Comparison of ENCODE assay signal across 16 mouse cellular contexts in genomic region chr4:85884031-85884430, GRCm38 (mm10).
DNase-seq lines count a peak whose midpoint lies in the region; ATAC-seq and TF ChIP-seq lines count a peak whose summit lies in the region.
"Had no signal": no experiment of that assay in that cellular context is flagged by ENCODE, and none has a peak within 500 bp of the region (broad histone marks: within the 10 kb centered on the region; RNA-seq: fewer than 3 reads in every experiment).

No protein-coding gene starts in this region.

- H3K4me3 ChIP-seq in embryonic facial prominence, embryonic 14.5 days (ENCODE audit: low read depth, low read length), result no peak overlapping the region
- H3K4me3 ChIP-seq in embryonic facial prominence, embryonic 10.5 days, result no peak overlapping the region
- H3K4me3 ChIP-seq in kidney, embryonic 15.5 days (replicated peaks), result no peak overlapping the region
- no peak overlapping the region for H3K4me3 ChIP-seq in lung, embryonic 14.5 days (ENCODE audit: low read depth, low read length)
- H3K4me3 ChIP-seq in midbrain, postnatal 0 days (ENCODE audit: low read depth, low read length), result no peak overlapping the region
- H3K4me3 ChIP-seq: hindbrain, embryonic 12.5 days; limb, embryonic 13.5 days had no signal

- H3K4me1 ChIP-seq in embryonic facial prominence, embryonic 14.5 days (ENCODE audit: control insufficient read depth, insufficient read depth, low read length), result no peaks in the 10 kb centered on the region
- no peaks in the 10 kb centered on the region for H3K4me1 ChIP-seq in embryonic facial prominence, embryonic 10.5 days
- H3K4me1 ChIP-seq in kidney, embryonic 15.5 days, result peaks cover 12% of the 10 kb centered on the region; the same call in 1 of the 2 replicates
- no peaks in the 10 kb centered on the region for H3K4me1 ChIP-seq in lung, embryonic 14.5 days (ENCODE audit: insufficient read depth)
- no peaks in the 10 kb centered on the region for H3K4me1 ChIP-seq in midbrain, postnatal 0 days (ENCODE audit: insufficient read depth, low read length)
- H3K4me1 ChIP-seq: hindbrain, embryonic 12.5 days had no signal

- no peak overlapping the region for H3K9ac ChIP-seq in embryonic facial prominence, embryonic 14.5 days (ENCODE audit: low read depth, low read length)
- no peak overlapping the region for H3K9ac ChIP-seq in kidney, embryonic 15.5 days
- no peak overlapping the region for H3K9ac ChIP-seq in lung, embryonic 14.5 days
- no peak overlapping the region for H3K9ac ChIP-seq in midbrain, postnatal 0 days (replicated peaks; ENCODE audit: low read length, poor library complexity, severe bottlenecking)
- H3K9ac ChIP-seq: hindbrain, embryonic 12.5 days; limb, embryonic 13.5 days had no signal

- no peaks in the 10 kb centered on the region for H3K9me3 ChIP-seq in embryonic facial prominence, embryonic 14.5 days (ENCODE audit: control insufficient read depth, low read length)
- H3K9me3 ChIP-seq in embryonic facial prominence, embryonic 10.5 days, result no peaks in the 10 kb centered on the region
- H3K9me3 ChIP-seq in kidney, embryonic 15.5 days (replicated peaks), result no peaks in the 10 kb centered on the region
- no peaks in the 10 kb centered on the region for H3K9me3 ChIP-seq in lung, embryonic 14.5 days (ENCODE audit: low read depth, low read length)
- no peaks in the 10 kb centered on the region for H3K9me3 ChIP-seq in midbrain, postnatal 0 days (ENCODE audit: low read length)
- H3K9me3 ChIP-seq: hindbrain, embryonic 12.5 days; limb, embryonic 13.5 days had no signal

- DNase-seq in embryonic facial prominence, embryonic 14.5 days (ENCODE audit: low spot score), result peak; percentile 56
- no peak for DNase-seq in embryonic facial prominence, embryonic 10.5 days (ENCODE audit: low spot score)
- peak; percentile 47 for DNase-seq in Muller cell, postnatal 12 days (ENCODE audit: inconsistent ontology term)
- DNase-seq in lung, embryonic 14.5 days, result peak; percentile 72
- no peak for DNase-seq in midbrain, postnatal 0 days (ENCODE audit: low spot score)
- DNase-seq: cerebellum, adult 18-20 months; gastrocnemius, postnatal 25 days; layer of hippocampus, postnatal 36 days; thymus, postnatal 4 days had no signal

- no peak for ATAC-seq in embryonic facial prominence, embryonic 14.5 days (ENCODE audit: low read depth)
- ATAC-seq in kidney, embryonic 15.5 days (replicated peaks; ENCODE audit: low FRiP score), result 0 out of 2 replicates have a peak, but pooled peaks have one; percentile 52
- ATAC-seq in lung, embryonic 14.5 days (ENCODE audit: insufficient read depth), result no peak; the same call in 1 of the 2 replicates
- ATAC-seq in megakaryocyte progenitor cell, adult 5-6 weeks (replicated peaks; ENCODE audit: poor library complexity), result no peak
- ATAC-seq in midbrain, postnatal 0 days (ENCODE audit: low FRiP score), result no peak
- no peak for ATAC-seq in CD4-positive, CD25-positive, alpha-beta regulatory T cell, adult 4 months
- ATAC-seq: intestine, postnatal 0 days had no signal

- no peaks in the 10 kb centered on the region for H3K36me3 ChIP-seq in embryonic facial prominence, embryonic 14.5 days (ENCODE audit: control insufficient read depth, insufficient read depth, low read length)
- H3K36me3 ChIP-seq in embryonic facial prominence, embryonic 10.5 days (replicated peaks), result no peaks in the 10 kb centered on the region
- no peaks in the 10 kb centered on the region for H3K36me3 ChIP-seq in kidney, embryonic 15.5 days
- no peaks in the 10 kb centered on the region for H3K36me3 ChIP-seq in lung, embryonic 14.5 days (ENCODE audit: insufficient read depth)
- H3K36me3 ChIP-seq in midbrain, postnatal 0 days (ENCODE audit: insufficient read depth, low read length), result no peaks in the 10 kb centered on the region
- H3K36me3 ChIP-seq: hindbrain, embryonic 12.5 days; limb, embryonic 13.5 days had no signal

- no peak for TF ChIP-seq CTCF in lung, embryonic 14.5 days (IDR thresholded peaks at IDR 0.05; ENCODE audit: low read depth)
- TF ChIP-seq CTCF in midbrain, postnatal 0 days (IDR thresholded peaks at IDR 0.05), result no peak

- 70% methylated on average over 4 of the region's 4 CpGs for WGBS in embryonic facial prominence, embryonic 14.5 days
- WGBS in embryonic facial prominence, embryonic 10.5 days, result 88% methylated on average over 4 of the region's 4 CpGs
- 47% methylated on average over 4 of the region's 4 CpGs for WGBS in kidney, embryonic 15.5 days
- WGBS in lung, embryonic 14.5 days, result 31% methylated on average over 4 of the region's 4 CpGs
- 76% methylated on average over 4 of the region's 4 CpGs for WGBS in midbrain, postnatal 0 days

- H3K4me2 ChIP-seq in embryonic facial prominence, embryonic 14.5 days (ENCODE audit: low read depth, low read length), result no peak overlapping the region
- no peak overlapping the region for H3K4me2 ChIP-seq in kidney, embryonic 15.5 days
- H3K4me2 ChIP-seq in lung, embryonic 14.5 days, result no peak overlapping the region
- no peak overlapping the region for H3K4me2 ChIP-seq in midbrain, postnatal 0 days (ENCODE audit: low read depth, low read length, poor library complexity, severe bottlenecking)
- H3K4me2 ChIP-seq: hindbrain, embryonic 12.5 days; limb, embryonic 13.5 days had no signal

- H3K27ac ChIP-seq in embryonic facial prominence, embryonic 14.5 days (replicated peaks; ENCODE audit: low read depth, low read length), result 0 out of 2 replicates have a peak overlapping the region, but pooled peaks have one; percentile 24
- no peak overlapping the region for H3K27ac ChIP-seq in embryonic facial prominence, embryonic 10.5 days (replicated peaks)
- H3K27ac ChIP-seq in kidney, embryonic 15.5 days, result peak overlapping the region; percentile 48; the same call in 1 of the 2 replicates
- no peak overlapping the region for H3K27ac ChIP-seq in lung, embryonic 14.5 days (ENCODE audit: low read depth)
- H3K27ac ChIP-seq in midbrain, postnatal 0 days (ENCODE audit: low read depth, low read length), result no peak overlapping the region
- H3K27ac ChIP-seq: hindbrain, embryonic 12.5 days; limb, embryonic 13.5 days; macrophage had no signal

- H3K27me3 ChIP-seq in embryonic facial prominence, embryonic 14.5 days (replicated peaks; ENCODE audit: control insufficient read depth, insufficient read depth, low read length), result no peaks in the 10 kb centered on the region
- H3K27me3 ChIP-seq in embryonic facial prominence, embryonic 10.5 days (replicated peaks; ENCODE audit: low read depth, poor library complexity, severe bottlenecking), result no peaks in the 10 kb centered on the region
- H3K27me3 ChIP-seq in kidney, embryonic 15.5 days, result no peaks in the 10 kb centered on the region
- no peaks in the 10 kb centered on the region for H3K27me3 ChIP-seq in lung, embryonic 14.5 days (ENCODE audit: insufficient read depth, low read length)
- H3K27me3 ChIP-seq in midbrain, postnatal 0 days (ENCODE audit: insufficient read depth, low read length), result no peaks in the 10 kb centered on the region
- H3K27me3 ChIP-seq: hindbrain, embryonic 12.5 days; limb, embryonic 13.5 days had no signal

Comparison
In these comparisons a context has a peak if more than half of its experiments do, and no peak if none do; other contexts are left out.
1. DNase-seq: peak in embryonic facial prominence, embryonic 14.5 days (single experiment), Muller cell, postnatal 12 days (single experiment) and lung, embryonic 14.5 days (single experiment); none in embryonic facial prominence, embryonic 10.5 days (single experiment) and midbrain, postnatal 0 days (single experiment).
2. H3K27ac ChIP-seq: peak in embryonic facial prominence, embryonic 14.5 days (single experiment) and kidney, embryonic 15.5 days (single experiment); none in embryonic facial prominence, embryonic 10.5 days (single experiment), lung, embryonic 14.5 days (single experiment) and midbrain, postnatal 0 days (single experiment).